ENCODE assay signal across 8 mouse cellular contexts in genomic region chr8:48221724-48222428, GRCm38 (mm10).
DNase-seq lines count a peak whose midpoint lies in the region; ATAC-seq and TF ChIP-seq lines count a peak whose summit lies in the region.

No protein-coding gene starts in this region.

- H3K4me2 ChIP-seq in liver, embryonic 14.5 days (ENCODE audit: low read depth), result peak overlapping the region; percentile 34

- peak overlapping the region; percentile 81 for H3K27ac ChIP-seq in hindbrain, embryonic 10.5 days
- H3K27ac ChIP-seq in liver, embryonic 14.5 days, result no peak overlapping the region

- DNase-seq in adrenal gland, postnatal 25 days, result peak; percentile 13
- DNase-seq in adrenal gland, adult 8-10 months, result no peak
- DNase-seq in hindbrain, embryonic 10.5 days (ENCODE audit: low spot score), result no peak
- no peak for DNase-seq in liver, embryonic 14.5 days (ENCODE audit: low read depth in 3 of 3, low spot score in 3 of 3)
- DNase-seq in frontal cortex, postnatal 10 days (ENCODE audit: low spot score in 2 of 2), result no peak
- DNase-seq in natural killer cell, adult 2 months (ENCODE audit: low spot score in 2 of 2), result no peak
- no peak for DNase-seq in thymus, postnatal 0 days (ENCODE audit: low spot score)

- H3K4me3 ChIP-seq in E14TG2a.4 (replicated peaks; ENCODE audit: low read length), result peak overlapping the region; percentile 39; the same call in 1 of the 2 replicates
- H3K4me3 ChIP-seq in hindbrain, embryonic 10.5 days, result peak overlapping the region; percentile 46
- H3K4me3 ChIP-seq in liver, embryonic 14.5 days (ENCODE audit: insufficient read depth in 1 of 2, low read depth in 2 of 2, low read length in 2 of 2), result peak overlapping the region; percentile 1 to 34; a peak in 2 of 4 replicates

- H3K36me3 ChIP-seq in E14TG2a.4 (ENCODE audit: insufficient read depth, low read length), result no peaks in the 10 kb centered on the region
- H3K36me3 ChIP-seq in hindbrain, embryonic 10.5 days, result peaks cover 4% of the 10 kb centered on the region; the same call in 1 of the 2 replicates
- no peaks in the 10 kb centered on the region for H3K36me3 ChIP-seq in liver, embryonic 14.5 days (replicated peaks; ENCODE audit: control insufficient read depth, insufficient read depth, low read depth)

- H3K9me3 ChIP-seq in E14TG2a.4 (ENCODE audit: low read length), result no peaks in the 10 kb centered on the region
- H3K9me3 ChIP-seq in hindbrain, embryonic 10.5 days, result no peaks in the 10 kb centered on the region
- no peaks in the 10 kb centered on the region for H3K9me3 ChIP-seq in liver, embryonic 14.5 days (ENCODE audit: control insufficient read depth, low read length)

- TF ChIP-seq EP300 in liver, embryonic 14.5 days (IDR thresholded peaks at IDR 0.05; ENCODE audit: low read depth), result no peak

- H3K27me3 ChIP-seq in E14TG2a.4 (ENCODE audit: insufficient read depth, low read length), result peaks cover 73% of the 10 kb centered on the region
- peaks cover 11% of the 10 kb centered on the region for H3K27me3 ChIP-seq in hindbrain, embryonic 10.5 days (ENCODE audit: insufficient read depth, poor library complexity, severe bottlenecking)
- H3K27me3 ChIP-seq in liver, embryonic 14.5 days (ENCODE audit: control insufficient read depth, insufficient read depth, low read length), result no peaks in the 10 kb centered on the region

- no peak for ATAC-seq in liver, embryonic 14.5 days (ENCODE audit: insufficient read depth)

- H3K4me1 ChIP-seq in E14TG2a.4 (replicated peaks; ENCODE audit: low read depth, low read length), result peaks cover 46% of the 10 kb centered on the region
- H3K4me1 ChIP-seq in hindbrain, embryonic 10.5 days (replicated peaks), result peaks cover 51% of the 10 kb centered on the region
- H3K4me1 ChIP-seq in liver, embryonic 14.5 days (replicated peaks; ENCODE audit: control insufficient read depth in 2 of 2, insufficient read depth in 2 of 2, low read length in 1 of 2), result no peaks in the 10 kb centered on the region

- no peak overlapping the region for H3K9ac ChIP-seq in liver, embryonic 14.5 days (replicated peaks)

- 24% methylated on average over 16 of the region's 16 CpGs for WGBS in hindbrain, embryonic 10.5 days
- 18% methylated on average over 16 of the region's 16 CpGs for WGBS in liver, embryonic 14.5 days (ENCODE audit: insufficient replicate concordance)

- no peak for TF ChIP-seq CTCF in E14TG2a.4 (conservative IDR thresholded peaks at IDR 0.05; ENCODE audit: low read length)
- no peak for TF ChIP-seq CTCF in liver, embryonic 14.5 days (IDR thresholded peaks at IDR 0.05; ENCODE audit: low read depth)
